Mouse (Mus musculus) hindbrain, embryonic 11.5 days (tissue): ENCODE results near the gene Vps37b. TPM values are rescaled to one million over a fixed set of nuclear protein-coding genes. Genes with fewer than 3 reads are reported as not detected.
A peak's percentile ranks its signal among the peaks of the same experiment; 100 is the strongest.

ENCODE experiments used
- ATAC-seq: fragments of 200-750 bp; cut with Nextera tagmentation; 2 replicates; pipeline ENCODE4 v1.8.0; 2017; ENCODE audit warnings: mild to moderate bottlenecking, moderate TSS enrichment, moderate library complexity; ENCODE audit not compliant: low FRiP score
- DNase-seq: peaks from one replicate; pipeline ENCODE4 v3.0.0-alpha.2; 2015; ENCODE audit warnings: low spot score
- H3K27ac ChIP-seq: fragments of 300-500 bp; sonication (generic); 2 replicates; pipeline ENCODE4 v1.5.1; 2014; ENCODE audit warnings: mild to moderate bottlenecking, low read depth, low read length
- H3K27me3 ChIP-seq: fragments of 300-500 bp; sonication (generic); 2 replicates; pipeline ENCODE4 v1.6.1; 2014; ENCODE audit warnings: mild to moderate bottlenecking, low read length, moderate library complexity, mixed read lengths; ENCODE audit not compliant: control insufficient read depth, insufficient read depth
- H3K36me3 ChIP-seq: fragments of 300-500 bp; sonication (generic); 2 replicates; pipeline ENCODE4 v1.6.1; 2014; ENCODE audit warnings: mild to moderate bottlenecking, low read length, moderate library complexity, mixed read lengths; ENCODE audit not compliant: control insufficient read depth, insufficient read depth
- H3K4me1 ChIP-seq: fragments of 300-500 bp; sonication (generic); replicated peaks from 2 replicates; pipeline ENCODE4 v1.6.1; 2014; ENCODE audit warnings: low read length, mixed read lengths; ENCODE audit not compliant: control insufficient read depth, insufficient read depth
- H3K4me2 ChIP-seq: fragments of 300-500 bp; sonication (generic); replicated peaks from 2 replicates; pipeline ENCODE4 v1.6.1; 2014; ENCODE audit warnings: mild to moderate bottlenecking, low read depth, low read length
- H3K4me3 ChIP-seq: fragments of 300-500 bp; sonication (generic); 2 replicates; pipeline ENCODE4 v1.5.1; 2014; ENCODE audit warnings: low read depth, low read length
- H3K9ac ChIP-seq: fragments of 300-500 bp; sonication (generic); 2 replicates; pipeline ENCODE4 v1.6.1; 2014; ENCODE audit warnings: low read depth, low read length
- H3K9me3 ChIP-seq: fragments of 300-500 bp; sonication (generic); 2 replicates; pipeline ENCODE4 v1.6.1; 2016; ENCODE audit warnings: low read length; ENCODE audit not compliant: control insufficient read depth
- WGBS: fragments of 180-500 bp; shearing (Covaris S2); extraction: QIAGEN DNeasy Blood & Tissue Kit; methylation state at CpG from one replicate; pipeline ENCODE4 v1.1.7; 2014; 5-methylcytosine and 5-hydroxymethylcytosine counted together
- polyA plus RNA-seq: library from polyadenylated mRNA; unstranded; fragments of >200 nt; fragmentation: Nextera tagmentation; extraction: Ambion mirVana; gene quantifications from 2 replicates; pipeline ENCODE4 v1.2.1, GENCODE M21; 2014

Gene Vps37b
- polyA plus RNA-seq, 1 experiment from 2014 or later, result 38.3 TPM

DNA sequence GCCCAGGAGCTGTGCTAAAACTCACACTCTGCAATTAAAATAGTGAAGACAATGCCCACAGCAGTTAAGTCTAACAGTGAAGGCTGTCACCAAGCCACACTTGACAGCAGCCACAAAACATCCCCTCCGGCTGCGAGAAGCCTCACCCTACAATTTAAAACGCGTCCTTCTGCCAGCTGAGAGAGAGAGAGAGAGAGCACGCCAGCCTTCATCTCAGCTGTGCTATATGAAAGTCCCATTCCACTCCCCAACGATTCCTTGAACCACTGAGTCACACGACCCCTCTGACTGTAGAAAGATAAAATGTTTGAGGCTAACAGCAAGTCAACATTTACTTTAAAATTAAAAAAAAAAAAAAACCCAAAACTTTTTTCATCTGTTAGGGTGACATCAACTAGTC, 3.4 kb downstream of the Vps37b start:
- H3K4me2 ChIP-seq, result no peak overlapping the region

DNA sequence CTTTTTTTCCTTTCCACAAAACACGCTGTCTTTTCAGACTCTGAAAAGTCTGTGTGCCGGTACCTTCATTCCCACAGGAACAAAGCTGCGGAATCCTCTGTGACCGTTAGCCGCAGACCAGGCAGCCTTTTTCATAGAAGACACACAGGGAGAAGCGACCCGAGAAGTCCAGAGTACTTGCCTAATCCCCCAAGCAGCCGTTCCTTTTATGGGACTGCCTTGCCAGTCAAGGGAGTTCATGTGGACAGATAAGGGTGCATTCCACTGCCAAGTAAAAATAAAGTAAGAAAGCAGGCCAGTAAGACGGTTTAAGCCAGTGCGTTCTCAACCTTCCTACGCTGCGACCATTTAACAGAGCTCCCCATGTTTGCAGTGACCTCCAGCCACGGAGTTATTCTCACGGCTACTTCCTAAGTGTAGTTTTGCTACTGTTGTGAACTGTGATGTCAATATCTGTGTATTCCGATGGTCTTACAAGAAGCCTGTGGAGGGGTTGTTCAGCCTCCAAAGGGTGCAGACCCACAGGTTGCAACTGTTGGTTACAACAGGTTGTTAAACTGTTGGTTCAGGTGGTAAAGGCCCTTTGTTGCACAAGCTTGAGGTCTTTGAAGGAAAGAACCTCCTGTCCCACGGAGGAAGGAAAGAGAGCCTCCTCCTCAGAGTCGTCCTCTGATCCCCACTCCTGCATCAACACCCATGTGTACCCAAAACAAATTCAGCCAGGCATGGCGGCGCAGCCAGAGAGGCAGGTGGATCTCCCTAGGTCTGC, 4.2 kb downstream of the Vps37b start:
- Histone ChIP-seq H3K36me3 (no peaks in the 10 kb centered on the region), H3K4me1 (peaks cover 22% of the 10 kb centered on the region), H3K9ac (no peak overlapping the region), H3K27me3 (no peaks in the 10 kb centered on the region), H3K9me3 (no peaks in the 10 kb centered on the region), H3K4me3 (no peak overlapping the region), H3K27ac (no peak overlapping the region; the same call in 1 of the 2 replicates), H3K4me2 (no peak overlapping the region)
- DNase-seq (no peak), ATAC-seq (no peak)
- 77% methylated on average over 19 of the region's 19 CpGs for WGBS

More for the DNA sequence above, 3.4 kb downstream of the Vps37b start:
- Histone ChIP-seq H3K4me3 (no peak overlapping the region), H3K9me3 (no peaks in the 10 kb centered on the region), H3K27ac (peak overlapping the region; percentile 51; the same call in 1 of the 2 replicates), H3K36me3 (no peaks in the 10 kb centered on the region), H3K9ac (no peak overlapping the region), H3K27me3 (no peaks in the 10 kb centered on the region), H3K4me1 (peaks cover 22% of the 10 kb centered on the region)
- ATAC-seq (no peak), DNase-seq (no peak)
- WGBS, result 77% methylated on average over 7 of the region's 7 CpGs

DNA sequence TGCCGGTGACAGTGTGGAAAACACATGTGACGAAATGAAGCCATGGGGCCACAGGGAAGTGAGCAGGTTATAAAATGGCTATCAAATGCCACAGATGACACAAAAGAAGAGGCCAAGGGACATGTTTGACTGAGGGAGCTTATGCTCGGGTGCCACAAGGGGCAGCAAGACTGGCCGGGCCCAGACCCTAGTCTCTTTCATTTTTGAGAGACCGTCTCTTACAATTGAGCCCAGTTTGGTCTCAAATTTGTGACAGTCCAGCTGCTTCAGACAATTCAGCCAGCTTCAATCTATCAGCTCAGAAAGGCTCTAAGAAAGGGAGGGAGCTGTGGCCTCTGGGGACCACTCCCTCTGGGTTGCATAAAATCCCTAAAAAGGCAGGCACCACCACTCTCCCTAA, 5.5 kb downstream of the Vps37b start:
- Histone ChIP-seq H3K9ac (no peak overlapping the region), H3K4me3 (no peak overlapping the region), H3K4me2 (no peak overlapping the region), H3K36me3 (no peaks in the 10 kb centered on the region), H3K27me3 (no peaks in the 10 kb centered on the region), H3K9me3 (no peaks in the 10 kb centered on the region), H3K27ac (peak overlapping the region; percentile 59), H3K4me1 (peaks cover 22% of the 10 kb centered on the region)
- no peak for ATAC-seq
- no peak for DNase-seq
- 62% methylated on average over 5 of the region's 5 CpGs for WGBS

DNA sequence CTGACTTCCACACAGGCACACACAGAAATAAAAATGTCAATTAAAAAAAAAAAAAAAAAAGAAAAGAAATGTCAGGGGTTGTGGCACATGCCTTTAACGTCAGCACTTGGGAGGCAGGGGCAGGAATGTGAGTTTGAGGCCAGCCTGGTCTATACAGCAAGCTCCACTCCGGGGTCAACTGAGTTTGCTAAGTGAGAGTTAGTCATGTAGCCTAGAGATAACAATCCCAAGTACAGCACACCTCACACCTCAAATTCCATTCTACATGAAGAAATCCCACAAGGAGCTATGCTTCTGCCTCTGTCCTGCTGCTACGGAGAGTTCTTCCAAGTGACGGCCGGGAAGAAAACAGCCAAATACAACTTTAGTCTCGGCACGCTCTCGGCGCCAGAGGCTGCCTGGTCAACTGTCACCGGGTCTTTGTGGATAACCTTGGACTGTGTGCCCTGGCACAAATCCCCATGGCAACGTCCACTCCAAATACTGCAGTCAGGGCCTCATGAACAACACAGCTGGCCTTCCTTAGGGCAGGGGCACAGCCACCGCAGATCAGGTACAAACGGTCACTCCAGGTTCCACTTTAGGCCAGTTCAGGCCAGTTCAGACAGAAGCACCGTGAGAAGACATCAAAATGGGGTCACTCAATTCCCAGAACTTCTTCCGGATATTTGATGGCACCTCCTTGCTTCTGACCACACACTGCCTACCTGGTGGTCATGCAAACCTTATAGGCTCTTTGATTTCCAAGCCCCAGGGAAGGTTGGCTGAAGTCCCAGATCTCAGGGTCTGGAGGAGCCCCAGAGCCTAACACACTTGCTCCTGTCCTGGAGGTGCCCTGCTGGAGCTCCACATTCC, 6.3 kb downstream of the Vps37b start:
- Histone ChIP-seq H3K4me2 (0 out of 2 replicates have a peak overlapping the region, but pooled peaks have one; percentile 1), H3K4me1 (peaks cover 22% of the 10 kb centered on the region), H3K9ac (no peak overlapping the region), H3K27me3 (no peaks in the 10 kb centered on the region), H3K9me3 (no peaks in the 10 kb centered on the region), H3K36me3 (no peaks in the 10 kb centered on the region), H3K4me3 (no peak overlapping the region), H3K27ac (peak overlapping the region; percentile 76; the same call in 1 of the 2 replicates)
- no peak for ATAC-seq
- no peak for DNase-seq
- 88% methylated on average over 15 of the region's 15 CpGs for WGBS

DNA sequence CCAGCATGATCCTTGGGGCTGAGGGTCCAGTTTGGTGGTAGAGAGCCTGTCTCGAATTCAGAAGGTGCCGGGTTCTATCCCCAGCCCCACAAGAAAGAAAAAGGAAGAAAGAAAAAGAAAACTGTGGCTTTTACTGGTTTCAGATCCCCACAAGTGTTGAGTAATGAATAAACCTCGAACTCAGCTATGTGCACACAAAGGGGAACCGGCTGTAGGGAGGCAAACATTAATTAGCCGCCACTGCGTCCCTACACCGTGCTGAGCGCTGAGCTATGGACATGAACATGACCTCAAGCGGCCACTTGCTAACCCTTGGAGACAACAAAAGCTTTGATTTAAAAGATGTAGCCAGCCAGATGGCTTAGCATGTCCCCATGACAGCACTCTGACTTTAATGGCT, 6.9 kb downstream of the Vps37b start:
- H3K4me1 ChIP-seq, result peaks cover 22% of the 10 kb centered on the region
- ATAC-seq (0 out of 2 replicates have a peak, but pooled peaks have one; percentile 30), DNase-seq (no peak)
- 53% methylated on average over 9 of the region's 9 CpGs for WGBS
- no peak overlapping the region for H3K4me3 ChIP-seq
- H3K27me3 ChIP-seq, result no peaks in the 10 kb centered on the region
- peak overlapping the region; percentile 76 for H3K27ac ChIP-seq
- H3K4me2 ChIP-seq, result no peak overlapping the region
- no peak overlapping the region for H3K9ac ChIP-seq
- H3K9me3 ChIP-seq, result no peaks in the 10 kb centered on the region
- H3K36me3 ChIP-seq, result no peaks in the 10 kb centered on the region

DNA sequence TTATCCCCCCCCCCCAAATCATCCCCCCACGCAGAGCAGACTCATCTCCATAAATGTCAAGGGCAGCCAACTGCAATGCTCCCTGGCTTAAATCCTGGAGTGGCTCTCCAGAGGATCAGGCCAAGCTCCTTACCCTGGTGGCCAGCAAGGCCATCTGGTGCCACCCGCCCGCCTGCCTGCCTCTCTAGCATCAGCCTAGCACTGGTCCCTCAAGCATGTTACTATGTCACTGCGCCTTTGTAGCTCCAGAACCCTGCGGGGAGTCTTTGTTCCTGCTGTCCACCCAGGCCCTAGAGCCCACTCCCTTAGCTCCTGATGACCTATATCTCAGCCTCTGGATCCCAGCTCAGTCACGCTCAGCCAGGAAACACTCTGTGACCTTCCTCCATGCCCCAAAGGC, 7.4 kb downstream of the Vps37b start:
- ATAC-seq, result no peak
- Histone ChIP-seq H3K4me3 (no peak overlapping the region), H3K4me1 (peaks cover 24% of the 10 kb centered on the region), H3K27ac (peak overlapping the region; percentile 76), H3K36me3 (no peaks in the 10 kb centered on the region), H3K4me2 (no peak overlapping the region), H3K9ac (no peak overlapping the region), H3K9me3 (no peaks in the 10 kb centered on the region), H3K27me3 (no peaks in the 10 kb centered on the region)
- 64% methylated on average over 6 of the region's 6 CpGs for WGBS
- no peak for DNase-seq

DNA sequence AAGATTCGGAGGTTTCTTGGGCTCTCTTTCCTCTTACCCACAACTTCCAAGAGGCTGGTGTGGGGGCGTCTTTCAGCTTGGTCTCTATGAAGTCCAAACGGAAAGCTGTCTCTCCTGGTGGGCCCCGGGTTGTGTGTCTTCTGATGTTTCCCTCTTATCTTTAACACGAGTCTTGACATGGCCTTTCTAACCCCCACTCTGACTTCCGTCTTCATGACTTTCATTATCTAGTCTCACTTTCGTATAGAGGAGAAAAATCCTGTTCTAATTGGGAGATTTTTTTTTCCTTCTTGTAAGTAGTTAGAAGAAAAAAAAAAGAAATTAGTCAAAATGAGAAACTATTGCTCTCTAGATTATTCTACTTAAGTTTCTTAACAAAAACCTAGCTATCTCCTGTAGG, 9.7 kb downstream of the Vps37b start:
- no peak for ATAC-seq
- H3K9ac ChIP-seq, result no peak overlapping the region
- DNase-seq, result no peak
- peaks cover 26% of the 10 kb centered on the region for H3K4me1 ChIP-seq
- no peaks in the 10 kb centered on the region for H3K36me3 ChIP-seq
- no peaks in the 10 kb centered on the region for H3K27me3 ChIP-seq
- WGBS, result 81% methylated on average over 7 of the region's 7 CpGs
- no peak overlapping the region for H3K27ac ChIP-seq
- H3K4me3 ChIP-seq, result no peak overlapping the region
- H3K9me3 ChIP-seq, result no peaks in the 10 kb centered on the region
- no peak overlapping the region for H3K4me2 ChIP-seq

DNA sequence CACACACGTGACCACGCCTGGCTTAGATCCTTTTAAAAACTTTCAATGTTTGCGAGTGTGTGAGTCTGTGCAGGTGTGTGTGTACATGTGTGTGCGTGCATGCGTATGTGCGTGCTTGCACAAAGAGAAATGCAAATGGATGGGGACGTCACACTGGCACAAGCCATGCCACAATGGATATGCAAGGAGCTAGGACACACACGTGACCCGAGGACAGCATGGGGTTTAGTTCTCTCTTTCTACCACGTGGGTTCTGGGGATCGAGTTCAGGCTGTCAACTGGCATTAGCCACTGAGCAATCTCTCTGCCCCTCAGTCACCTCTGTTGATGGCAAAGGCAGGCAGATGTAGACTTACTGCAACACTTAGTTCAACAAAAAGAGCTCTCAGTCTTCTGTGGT, 10.4 kb downstream of the Vps37b start:
- Histone ChIP-seq H3K27me3 (no peaks in the 10 kb centered on the region), H3K9ac (no peak overlapping the region), H3K36me3 (no peaks in the 10 kb centered on the region), H3K4me3 (no peak overlapping the region), H3K27ac (no peak overlapping the region), H3K9me3 (no peaks in the 10 kb centered on the region), H3K4me1 (peaks cover 29% of the 10 kb centered on the region), H3K4me2 (no peak overlapping the region)
- ATAC-seq, result no peak
- no peak for DNase-seq
- WGBS, result 82% methylated on average over 11 of the region's 11 CpGs
